Mouse (Mus musculus) embryonic fibroblast, embryonic 13.5 days (primary cell): ENCODE measurements around the gene Clcn6.

ENCODE experiments used
- CTCF ChIP-seq: IDR thresholded peaks from 2 replicates; pipeline ENCODE4 v1.5.1; 2011; ENCODE audit warnings: mild to moderate bottlenecking, control low read depth, low read length, moderate library complexity, borderline replicate concordance; ENCODE audit not compliant: insufficient read depth
- POLR2A ChIP-seq: IDR thresholded peaks from 2 replicates; pipeline ENCODE4 v1.6.1; 2011; ENCODE audit warnings: low read depth, mild to moderate bottlenecking, control low read depth, low read length, moderate library complexity

- TF ChIP-seq CTCF (no peak), POLR2A (no peak)
Observed at GRCm38 (mm10) chr4:148081201-148081600, 42.6 kb upstream of the Clcn6 start.
